Mouse (Mus musculus): ENCODE data around the gene Gpc3. TPM values are rescaled to one million over a fixed set of nuclear protein-coding genes. Genes with fewer than 3 reads are reported as not detected.

The Gpc3 gene
- total and polyA plus RNA-seq, 3 experiments: 0.11 TPM; not detected in 2

DNA sequence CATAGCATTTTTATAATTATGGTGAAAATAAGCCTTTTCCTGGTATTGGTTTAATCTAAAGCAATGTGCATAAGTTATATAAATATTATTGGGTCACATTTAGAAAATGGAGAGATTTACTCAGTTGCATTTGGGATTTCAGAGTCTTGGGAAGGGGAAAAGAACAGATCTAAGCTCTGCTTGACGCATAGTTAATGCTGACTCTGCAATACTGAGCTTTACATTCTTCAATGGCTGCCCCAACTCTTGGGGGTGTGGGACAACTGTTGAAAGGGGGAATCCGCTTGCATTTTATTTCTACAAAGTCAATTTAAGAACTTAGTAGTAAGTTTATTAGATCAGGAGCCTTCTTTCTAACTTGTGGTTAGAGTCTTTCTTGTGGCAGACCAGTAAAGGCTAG, 28.4 kb upstream of the Gpc3 start:
- Histone ChIP-seq H3K4me1 (ENCODE audit: insufficient read depth, low read depth, low read length) (no peaks in the 10 kb centered on the region), H3K27me3 (ENCODE audit: insufficient read depth, low read length) (no peaks in the 10 kb centered on the region), H3K36me3 (replicated peaks) (no peaks in the 10 kb centered on the region), H3K4me3 (ENCODE audit: low read depth, low read length) (no peak overlapping the region), H3K9me3 (replicated peaks) (no peaks in the 10 kb centered on the region)
- DNase-seq (ENCODE audit: low spot score): no peak
- ATAC-seq (ENCODE audit: extremely low read depth, insufficient number of reproducible peaks, low FRiP score, poor library complexity, severe bottlenecking): no peak
- TF ChIP-seq GATA2 (IDR thresholded peaks at IDR 0.05; ENCODE audit: borderline replicate concordance, low read depth, low read length): no peak
- TF ChIP-seq TAL1 (conservative IDR thresholded peaks at IDR 0.05; ENCODE audit: low read depth, low read length): no peak
- TF ChIP-seq GATA1 (IDR thresholded peaks at IDR 0.05; ENCODE audit: borderline replicate concordance, low read length): no peak
- TF ChIP-seq POLR2AphosphoS5 (IDR thresholded peaks at IDR 0.05; ENCODE audit: insufficient replicate concordance, low read depth, low read length): no peak

DNA sequence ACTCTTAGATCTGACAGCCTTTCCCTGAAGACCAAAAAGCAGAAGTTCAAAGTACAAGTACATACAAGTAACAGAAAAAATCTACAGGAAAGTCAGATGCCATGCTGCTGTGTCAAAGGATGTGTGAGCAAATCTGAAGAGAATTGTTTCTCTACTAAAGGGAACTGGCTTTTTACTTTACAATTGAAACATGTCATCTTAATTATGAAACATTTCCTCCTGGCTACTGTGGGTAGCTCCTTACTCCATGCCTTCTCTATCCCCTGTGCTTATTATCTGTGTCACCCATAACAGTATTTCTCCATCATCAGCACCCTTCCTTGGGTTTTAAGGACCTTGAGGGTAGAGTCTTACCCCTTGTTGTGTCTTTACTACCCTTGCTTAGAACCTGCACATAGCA, 23.7 kb upstream of the Gpc3 start:
- DNase-seq (ENCODE audit: low spot score) (no peak), ATAC-seq (ENCODE audit: extremely low read depth, insufficient number of reproducible peaks, low FRiP score, poor library complexity, severe bottlenecking) (no peak)
- H3K9me3 ChIP-seq (replicated peaks): no peaks in the 10 kb centered on the region
- H3K4me3 ChIP-seq (ENCODE audit: low read depth, low read length): no peak overlapping the region
- TF ChIP-seq GATA2 (IDR thresholded peaks at IDR 0.05; ENCODE audit: borderline replicate concordance, low read depth, low read length) (no peak), GATA1 (IDR thresholded peaks at IDR 0.05; ENCODE audit: borderline replicate concordance, low read length) (no peak), CTCF (IDR thresholded peaks at IDR 0.05; ENCODE audit: low read depth, low read length) (no peak), TAL1 (conservative IDR thresholded peaks at IDR 0.05; ENCODE audit: low read depth, low read length) (no peak), POLR2AphosphoS5 (IDR thresholded peaks at IDR 0.05; ENCODE audit: insufficient replicate concordance, low read depth, low read length) (no peak)
- H3K36me3 ChIP-seq (replicated peaks): no peaks in the 10 kb centered on the region
- H3K27me3 ChIP-seq (ENCODE audit: insufficient read depth, low read length): no peaks in the 10 kb centered on the region
- no peaks in the 10 kb centered on the region for H3K4me1 ChIP-seq (ENCODE audit: insufficient read depth, low read depth, low read length)

DNA sequence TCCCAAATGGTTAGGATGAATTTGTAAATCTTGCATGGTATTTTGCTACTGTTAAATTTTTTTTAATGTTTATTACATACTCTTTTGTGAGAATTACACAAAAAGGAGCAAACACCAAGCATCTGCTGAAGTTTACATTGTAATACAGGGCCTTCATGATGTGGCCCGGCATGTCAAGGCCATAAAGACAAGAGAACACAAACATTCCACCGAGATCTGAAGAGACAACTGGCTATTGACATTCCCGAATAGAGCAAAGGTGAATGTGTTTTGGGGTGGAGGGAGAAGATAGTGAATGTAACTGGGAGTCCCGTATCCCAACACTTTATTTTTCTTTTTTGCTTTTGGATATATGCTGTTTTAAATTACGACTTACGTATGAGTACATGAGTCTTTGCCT, 20.2 kb upstream of the Gpc3 start:
- no peaks in the 10 kb centered on the region for H3K36me3 ChIP-seq (replicated peaks)
- H3K4me3 ChIP-seq (ENCODE audit: low read depth, low read length): no peak overlapping the region
- H3K27me3 ChIP-seq (ENCODE audit: insufficient read depth, low read length): no peaks in the 10 kb centered on the region
- no peak for ATAC-seq (ENCODE audit: extremely low read depth, insufficient number of reproducible peaks, low FRiP score, poor library complexity, severe bottlenecking)
- TF ChIP-seq CTCF (IDR thresholded peaks at IDR 0.05; ENCODE audit: low read depth, low read length): no peak
- TF ChIP-seq GATA2 (IDR thresholded peaks at IDR 0.05; ENCODE audit: borderline replicate concordance, low read depth, low read length): no peak
- no peak for TF ChIP-seq POLR2AphosphoS5 (IDR thresholded peaks at IDR 0.05; ENCODE audit: insufficient replicate concordance, low read depth, low read length)
- no peak for TF ChIP-seq TAL1 (conservative IDR thresholded peaks at IDR 0.05; ENCODE audit: low read depth, low read length)
- TF ChIP-seq GATA1 (IDR thresholded peaks at IDR 0.05; ENCODE audit: borderline replicate concordance, low read length): no peak
- H3K9me3 ChIP-seq (replicated peaks): no peaks in the 10 kb centered on the region
- DNase-seq (ENCODE audit: low spot score): no peak
- no peaks in the 10 kb centered on the region for H3K4me1 ChIP-seq (ENCODE audit: insufficient read depth, low read depth, low read length)

DNA sequence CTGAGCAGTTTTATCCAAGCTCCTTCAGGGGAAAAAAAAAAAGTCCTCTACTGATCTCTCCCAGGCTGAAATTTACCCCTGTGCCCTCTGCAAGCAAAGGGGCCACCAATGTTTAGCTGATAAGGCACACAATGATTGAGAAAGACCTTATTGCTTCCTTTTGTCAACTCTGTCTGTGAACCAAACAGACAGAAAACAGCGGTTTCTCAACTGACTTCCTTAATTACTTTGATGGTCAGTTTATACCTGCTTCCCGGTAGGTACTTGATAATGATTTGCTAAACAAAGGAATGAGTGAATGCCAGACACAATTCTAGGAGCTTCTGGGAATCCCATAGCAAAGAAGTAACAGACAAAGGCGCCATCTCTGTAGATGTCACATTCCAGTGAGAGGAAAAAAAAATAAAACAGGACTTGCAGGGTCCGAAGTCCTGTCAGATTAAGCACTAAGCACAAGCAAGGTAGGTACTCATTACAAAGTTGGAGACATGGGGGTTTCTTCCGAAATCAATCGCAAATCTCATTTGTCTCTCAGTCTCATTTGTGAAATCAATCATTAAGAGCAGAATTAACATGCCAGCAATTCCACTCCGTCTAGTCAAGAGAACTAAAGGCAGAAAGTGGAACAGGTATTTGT, 19.1 kb upstream of the Gpc3 start:
- H3K9me3 ChIP-seq (replicated peaks): no peaks in the 10 kb centered on the region
- ATAC-seq (ENCODE audit: extremely low read depth, insufficient number of reproducible peaks, low FRiP score, poor library complexity, severe bottlenecking) (no peak), DNase-seq (ENCODE audit: low spot score) (no peak)
- TF ChIP-seq TAL1 (conservative IDR thresholded peaks at IDR 0.05; ENCODE audit: low read depth, low read length) (no peak), GATA1 (IDR thresholded peaks at IDR 0.05; ENCODE audit: borderline replicate concordance, low read length) (no peak), CTCF (IDR thresholded peaks at IDR 0.05; ENCODE audit: low read depth, low read length) (no peak), GATA2 (IDR thresholded peaks at IDR 0.05; ENCODE audit: borderline replicate concordance, low read depth, low read length) (no peak), POLR2AphosphoS5 (IDR thresholded peaks at IDR 0.05; ENCODE audit: insufficient replicate concordance, low read depth, low read length) (no peak)
- H3K36me3 ChIP-seq (replicated peaks): no peaks in the 10 kb centered on the region
- no peaks in the 10 kb centered on the region for H3K27me3 ChIP-seq (ENCODE audit: insufficient read depth, low read length)
- H3K4me1 ChIP-seq (ENCODE audit: insufficient read depth, low read depth, low read length): no peaks in the 10 kb centered on the region
- H3K4me3 ChIP-seq (ENCODE audit: low read depth, low read length): no peak overlapping the region

DNA sequence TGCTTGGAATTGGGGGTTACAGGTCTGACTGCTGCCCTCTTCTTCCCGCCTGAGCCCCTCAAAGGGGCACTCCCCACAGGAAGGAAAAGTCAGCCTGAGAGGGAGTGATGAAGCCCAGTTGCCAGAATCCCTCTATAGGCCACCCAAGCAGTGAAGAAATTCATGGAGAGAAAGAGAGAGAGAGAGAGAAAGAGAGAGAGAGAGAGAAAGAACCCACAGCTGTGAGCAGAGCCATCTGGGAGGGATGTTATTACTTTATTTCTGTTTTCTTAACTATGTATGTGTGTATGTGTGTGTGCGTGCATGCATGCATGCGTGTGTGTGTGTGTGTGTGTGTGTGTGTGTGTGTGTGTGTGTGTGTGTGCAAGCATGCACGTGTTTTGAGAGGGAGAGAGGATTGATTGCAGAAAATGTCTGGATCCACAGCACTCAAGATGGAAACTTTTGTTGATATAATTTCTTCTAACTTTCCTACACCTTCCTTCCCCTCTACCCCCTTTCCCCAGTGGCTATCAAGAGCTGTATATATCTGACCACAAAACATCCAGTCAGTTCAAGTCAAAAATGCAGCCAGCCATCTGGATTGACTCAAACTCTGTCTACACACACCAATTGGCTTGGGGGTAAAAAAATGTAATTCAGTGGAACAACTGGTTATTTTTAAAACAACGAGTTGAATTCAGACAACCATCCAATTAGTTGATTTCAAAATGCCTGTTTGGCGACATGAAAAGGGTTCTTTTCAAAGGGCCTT, 13.4 kb upstream of the Gpc3 start:
- Histone ChIP-seq H3K4me3 (ENCODE audit: low read depth, low read length) (no peak overlapping the region), H3K4me1 (ENCODE audit: insufficient read depth, low read depth, low read length) (no peaks in the 10 kb centered on the region), H3K27me3 (ENCODE audit: insufficient read depth, low read length) (no peaks in the 10 kb centered on the region), H3K36me3 (replicated peaks) (no peaks in the 10 kb centered on the region), H3K9me3 (replicated peaks) (no peaks in the 10 kb centered on the region)
- DNase-seq (ENCODE audit: low spot score): no peak
- TF ChIP-seq GATA2 (IDR thresholded peaks at IDR 0.05; ENCODE audit: borderline replicate concordance, low read depth, low read length): no peak
- no peak for TF ChIP-seq TAL1 (conservative IDR thresholded peaks at IDR 0.05; ENCODE audit: low read depth, low read length)
- TF ChIP-seq POLR2AphosphoS5 (IDR thresholded peaks at IDR 0.05; ENCODE audit: insufficient replicate concordance, low read depth, low read length): no peak
- no peak for TF ChIP-seq GATA1 (IDR thresholded peaks at IDR 0.05; ENCODE audit: borderline replicate concordance, low read length)
- no peak for TF ChIP-seq CTCF (IDR thresholded peaks at IDR 0.05; ENCODE audit: low read depth, low read length)
- ATAC-seq (ENCODE audit: extremely low read depth, insufficient number of reproducible peaks, low FRiP score, poor library complexity, severe bottlenecking): no peak

DNA sequence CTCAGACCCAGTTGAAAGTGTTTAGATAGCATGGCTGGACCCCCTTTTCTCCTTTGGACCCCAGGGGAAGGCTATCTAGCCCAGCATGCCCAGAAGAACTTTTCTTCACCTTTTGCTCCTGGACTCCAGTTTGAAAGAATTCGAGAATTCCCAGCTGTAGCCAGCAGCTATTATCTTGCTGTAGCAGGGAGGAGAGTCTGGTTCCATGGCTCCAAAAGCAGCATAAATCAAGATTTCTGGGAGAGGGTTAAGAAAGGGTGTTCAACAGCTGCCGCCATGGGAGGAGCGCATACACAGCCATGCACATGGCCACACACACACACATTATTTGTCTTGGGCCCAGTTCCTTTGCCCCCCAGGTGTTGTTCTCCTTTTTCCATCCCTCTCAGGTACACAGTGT, 4.1 kb upstream of the Gpc3 start:
- Histone ChIP-seq H3K36me3 (replicated peaks) (no peaks in the 10 kb centered on the region), H3K4me1 (ENCODE audit: insufficient read depth, low read depth, low read length) (no peaks in the 10 kb centered on the region), H3K27me3 (ENCODE audit: insufficient read depth, low read length) (no peaks in the 10 kb centered on the region), H3K4me3 (ENCODE audit: low read depth, low read length) (no peak overlapping the region), H3K9me3 (replicated peaks) (no peaks in the 10 kb centered on the region)
- DNase-seq (ENCODE audit: low spot score): no peak
- ATAC-seq (ENCODE audit: extremely low read depth, insufficient number of reproducible peaks, low FRiP score, poor library complexity, severe bottlenecking): no peak
- TF ChIP-seq POLR2AphosphoS5 (IDR thresholded peaks at IDR 0.05; ENCODE audit: insufficient replicate concordance, low read depth, low read length): no peak
- no peak for TF ChIP-seq TAL1 (conservative IDR thresholded peaks at IDR 0.05; ENCODE audit: low read depth, low read length)
- no peak for TF ChIP-seq GATA2 (IDR thresholded peaks at IDR 0.05; ENCODE audit: borderline replicate concordance, low read depth, low read length)
- no peak for TF ChIP-seq GATA1 (IDR thresholded peaks at IDR 0.05; ENCODE audit: borderline replicate concordance, low read length)
- TF ChIP-seq CTCF (IDR thresholded peaks at IDR 0.05; ENCODE audit: low read depth, low read length): no peak
